Mouse (Mus musculus) CH12.LX (cell line): ENCODE data around the gene Dync2li1. TPM values are rescaled to one million over a fixed set of nuclear protein-coding genes. Genes with fewer than 3 reads are reported as not detected.

ENCODE experiments used
- DNase-seq: peaks from one replicate; pipeline ENCODE4 v3.0.0-alpha.2; 2013; ENCODE audit errors: extremely low read depth
- H3K27ac ChIP-seq: 2 replicates; pipeline ENCODE4 v1.5.1; 2012; ENCODE audit warnings: low read depth, mild to moderate bottlenecking, control low read depth, moderate library complexity; ENCODE audit not compliant: insufficient read depth
- H3K27me3 ChIP-seq: replicated peaks from 2 replicates; pipeline ENCODE3; 2012; ENCODE audit warnings: inconsistent platforms
- H3K36me3 ChIP-seq, 2 experiments: replicated peaks in 1 of 2; 2 replicates each; pipeline versions ENCODE3 to v1.6.1; 2012; ENCODE audit warnings: inconsistent platforms in 1 of 2, low read length in 1 of 2, mild to moderate bottlenecking in 1 of 2, mixed read lengths in 1 of 2, moderate library complexity in 1 of 2; ENCODE audit not compliant: control insufficient read depth in 1 of 2, insufficient read depth in 1 of 2
- H3K4me1 ChIP-seq, 2 experiments: 2 replicates each; pipeline ENCODE4 v1.6.1; 2012; ENCODE audit warnings: inconsistent platforms in 1 of 2, moderate library complexity in 1 of 2; ENCODE audit not compliant: insufficient read depth in 2 of 2, control insufficient read depth in 1 of 2
- H3K4me2 ChIP-seq: 2 replicates; pipeline ENCODE4 v1.6.1; 2012; ENCODE audit warnings: low read depth, mild to moderate bottlenecking, control low read depth; ENCODE audit not compliant: poor library complexity, insufficient read depth, severe bottlenecking
- H3K4me3 ChIP-seq, 3 experiments: fragments of 150-350 bp in 1 of 3; sonication (generic) in 1 of 3; replicated peaks in 1 of 3; 2 replicates each; pipeline versions ENCODE3 to v1.5.1; 2011 to 2012; ENCODE audit warnings: low read depth in 2 of 3, low read length in 2 of 3, mild to moderate bottlenecking in 2 of 3, moderate library complexity in 2 of 3, control low read depth in 1 of 3, improper control_type of control experiment in 1 of 3, inconsistent platforms in 1 of 3, mixed read lengths in 1 of 3; ENCODE audit not compliant: poor library complexity in 1 of 3
- H3K79me2 ChIP-seq: replicated peaks from 2 replicates; pipeline ENCODE4 v1.6.1; 2012; ENCODE audit warnings: mild to moderate bottlenecking, moderate library complexity; ENCODE audit not compliant: control insufficient read depth, poor library complexity, insufficient read depth, severe bottlenecking; ENCODE audit errors: extremely low read depth
- H3K9ac ChIP-seq: 2 replicates; pipeline ENCODE4 v1.6.1; 2012; ENCODE audit warnings: low read depth, mild to moderate bottlenecking, control low read depth, moderate library complexity; ENCODE audit not compliant: insufficient read depth
- H3K9me3 ChIP-seq: replicated peaks from 2 replicates; pipeline ENCODE3; 2012; ENCODE audit warnings: low read length, inconsistent platforms, mixed read lengths
- BHLHE40 ChIP-seq: IDR thresholded peaks from 2 replicates; pipeline ENCODE4 v1.6.1; 2011; ENCODE audit warnings: mild to moderate bottlenecking, low read depth, low read length, improper control_type of control experiment
- CHD1 ChIP-seq: IDR thresholded peaks from 2 replicates; pipeline ENCODE4 v1.6.1; 2012; ENCODE audit warnings: low read depth, low read length, improper control_type of control experiment, inconsistent platforms
- CHD2 ChIP-seq: IDR thresholded peaks from 2 replicates; pipeline ENCODE4 v1.6.1; 2011; ENCODE audit warnings: low read length, improper control_type of control experiment
- CTCF ChIP-seq, 2 experiments: IDR thresholded peaks in 1 of 2; conservative IDR thresholded peaks in 1 of 2; 2 replicates each; pipeline ENCODE4 v1.5.1; 2011 to 2012; ENCODE audit warnings: low read depth in 2 of 2, low read length in 2 of 2, improper control_type of control experiment in 1 of 2, inconsistent platforms in 1 of 2, mild to moderate bottlenecking in 1 of 2, moderate library complexity in 1 of 2
- EP300 ChIP-seq: IDR thresholded peaks from 2 replicates; pipeline ENCODE4 v1.6.1; 2011; ENCODE audit warnings: low read length, improper control_type of control experiment
- ETS1 ChIP-seq: conservative IDR thresholded peaks from 2 replicates; pipeline ENCODE4 v1.6.1; 2012; ENCODE audit warnings: low read depth, mild to moderate bottlenecking, inconsistent platforms, low read length, improper control_type of control experiment, moderate library complexity
- IRF4 ChIP-seq: IDR thresholded peaks from 2 replicates; pipeline ENCODE4 v1.6.1; 2014; ENCODE audit warnings: low read depth, mild to moderate bottlenecking, inconsistent platforms, low read length, improper control_type of control experiment
- JUND ChIP-seq: conservative IDR thresholded peaks from 2 replicates; pipeline ENCODE4 v1.6.1; 2011; ENCODE audit warnings: low read depth, low read length, improper control_type of control experiment
- MAFK ChIP-seq: IDR thresholded peaks from 2 replicates; pipeline ENCODE4 v1.6.1; 2011; ENCODE audit warnings: low read length, improper control_type of control experiment; ENCODE audit not compliant: insufficient replicate concordance
- MAX ChIP-seq: IDR thresholded peaks from 2 replicates; pipeline ENCODE4 v1.6.1; 2011; ENCODE audit warnings: low read length, improper control_type of control experiment
- MXI1 ChIP-seq: IDR thresholded peaks from 2 replicates; pipeline ENCODE4 v1.6.1; 2011; ENCODE audit warnings: mild to moderate bottlenecking, low read depth, low read length, improper control_type of control experiment
- MYC ChIP-seq: IDR thresholded peaks from 2 replicates; pipeline ENCODE4 v1.6.1; 2011; ENCODE audit warnings: low read depth, mild to moderate bottlenecking, improper control_type of control experiment, low read length
- NELFE ChIP-seq: IDR thresholded peaks from 2 replicates; pipeline ENCODE4 v1.6.1; 2011; ENCODE audit warnings: low read depth, low read length, improper control_type of control experiment
- RAD21 ChIP-seq: IDR thresholded peaks from 2 replicates; pipeline ENCODE4 v1.6.1; 2011; ENCODE audit warnings: low read depth, mild to moderate bottlenecking, low read length, improper control_type of control experiment, moderate library complexity
- SIN3A ChIP-seq: IDR thresholded peaks from 2 replicates; pipeline ENCODE4 v1.6.1; 2012; ENCODE audit warnings: low read length, improper control_type of control experiment, inconsistent platforms
- SMC3 ChIP-seq: IDR thresholded peaks from 2 replicates; pipeline ENCODE4 v1.6.1; 2011; ENCODE audit warnings: low read depth, low read length, improper control_type of control experiment
- TBP ChIP-seq: conservative IDR thresholded peaks from 2 replicates; pipeline ENCODE4 v1.6.1; 2011; ENCODE audit warnings: low read depth, low read length, improper control_type of control experiment
- TCF12 ChIP-seq: IDR thresholded peaks from 2 replicates; pipeline ENCODE4 v1.6.1; 2014; ENCODE audit warnings: low read depth, mild to moderate bottlenecking, inconsistent platforms, low read length, improper control_type of control experiment
- UBTF ChIP-seq: IDR thresholded peaks from 2 replicates; pipeline ENCODE4 v1.6.1; 2012; ENCODE audit warnings: low read depth, mild to moderate bottlenecking, inconsistent platforms, low read length, improper control_type of control experiment, moderate library complexity
- USF1 ChIP-seq: IDR thresholded peaks from 2 replicates; pipeline ENCODE4 v1.6.1; 2014; ENCODE audit warnings: low read depth, mild to moderate bottlenecking, inconsistent platforms, low read length, improper control_type of control experiment
- USF2 ChIP-seq: conservative IDR thresholded peaks from 2 replicates; pipeline ENCODE4 v1.6.1; 2011; ENCODE audit warnings: low read depth, low read length, improper control_type of control experiment
- ZMIZ1 ChIP-seq: IDR thresholded peaks from 2 replicates; pipeline ENCODE4 v1.6.1; 2012; ENCODE audit warnings: low read depth, mild to moderate bottlenecking, inconsistent platforms, low read length, improper control_type of control experiment
- ZNF384 ChIP-seq: IDR thresholded peaks from 2 replicates; pipeline ENCODE4 v1.6.1; 2012; ENCODE audit warnings: low read depth, low read length, improper control_type of control experiment, inconsistent platforms
- dilution Hi-C: fragments of 300-500 bp; cut with MboI; formaldehyde crosslinking; loops from 2 replicates; pipeline ENCODE4 v1.14.3; 2020; ENCODE audit warnings: low sequenced_read_pairs; ENCODE audit not compliant: extremely low pct_unique_long_range_greater_than_20kb, extremely low pct_ligation_motif_present
- in situ Hi-C: fragments of 300-500 bp; cut with MboI; formaldehyde crosslinking; loops from 3 replicates; pipeline ENCODE4 v1.14.3; 2019; ENCODE audit warnings: low sequenced_read_pairs, low pct_ligation_motif_present, low pct_unique_long_range_greater_than_20kb, mixed read lengths
- polyA plus RNA-seq: library from polyadenylated mRNA; unstranded; fragments of >175 nt; gene quantifications from 2 replicates; pipeline ENCODE4 v1.2.1, GENCODE M21; 2012; ENCODE audit warnings: low read depth; ENCODE audit not compliant: insufficient read length
- total RNA-seq, 2 experiments: library from RNA; depleted of rRNA; stranded (reverse); fragments of 300-350 nt in 1 of 2; fragments of >200 nt in 1 of 2; gene quantifications; 2 replicates each; pipeline ENCODE4 v1.2.3; 2012 to 2014

Dync2li1 gene
- total and polyA plus RNA-seq, 3 experiments = 7.6 to 12.3 (median 11.7) TPM

DNA sequence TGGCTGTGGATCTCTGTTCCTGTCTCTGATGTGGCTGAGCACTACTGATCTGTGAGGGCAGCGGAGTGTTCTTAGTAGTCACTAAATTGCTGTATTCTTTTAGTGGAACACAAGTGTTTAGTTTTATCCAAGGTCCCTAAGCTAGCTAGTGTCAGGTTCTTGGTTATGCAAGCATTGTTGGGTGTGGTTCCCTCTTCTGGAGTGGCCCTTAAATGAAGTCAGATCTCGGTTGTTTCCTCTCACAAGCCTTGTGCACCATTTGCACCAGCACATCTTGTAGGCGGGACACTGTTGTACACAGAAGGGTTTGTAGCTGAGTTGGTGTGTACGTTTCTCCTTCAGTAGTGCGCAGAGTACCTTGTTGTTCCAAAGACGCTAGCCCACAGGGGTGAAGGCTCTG, 11.7 kb downstream of the Dync2li1 start:
- no peaks in the 10 kb centered on the region for H3K79me2 ChIP-seq
- peaks cover 8 to 21% of the 10 kb centered on the region in 2 experiments for H3K4me1 ChIP-seq
- H3K27me3 ChIP-seq = no peaks in the 10 kb centered on the region
- H3K36me3 ChIP-seq = peaks cover 0 to 27% of the 10 kb centered on the region in 2 experiments
- no peak overlapping the region for H3K9ac ChIP-seq
- H3K4me3 ChIP-seq = no peak overlapping the region
- H3K9me3 ChIP-seq = no peaks in the 10 kb centered on the region
- in situ Hi-C loops = no loop called here
- DNase-seq = no peak
- dilution Hi-C loops = no loop called here
- TF ChIP-seq ZMIZ1 = no peak
- no peak for TF ChIP-seq SIN3A
- TF ChIP-seq UBTF = no peak
- no peak for TF ChIP-seq JUND
- TF ChIP-seq MXI1 = no peak
- TF ChIP-seq TBP = no peak
- no peak for TF ChIP-seq MYC
- H3K27ac ChIP-seq = no peak overlapping the region
- H3K4me2 ChIP-seq = no peak overlapping the region

DNA sequence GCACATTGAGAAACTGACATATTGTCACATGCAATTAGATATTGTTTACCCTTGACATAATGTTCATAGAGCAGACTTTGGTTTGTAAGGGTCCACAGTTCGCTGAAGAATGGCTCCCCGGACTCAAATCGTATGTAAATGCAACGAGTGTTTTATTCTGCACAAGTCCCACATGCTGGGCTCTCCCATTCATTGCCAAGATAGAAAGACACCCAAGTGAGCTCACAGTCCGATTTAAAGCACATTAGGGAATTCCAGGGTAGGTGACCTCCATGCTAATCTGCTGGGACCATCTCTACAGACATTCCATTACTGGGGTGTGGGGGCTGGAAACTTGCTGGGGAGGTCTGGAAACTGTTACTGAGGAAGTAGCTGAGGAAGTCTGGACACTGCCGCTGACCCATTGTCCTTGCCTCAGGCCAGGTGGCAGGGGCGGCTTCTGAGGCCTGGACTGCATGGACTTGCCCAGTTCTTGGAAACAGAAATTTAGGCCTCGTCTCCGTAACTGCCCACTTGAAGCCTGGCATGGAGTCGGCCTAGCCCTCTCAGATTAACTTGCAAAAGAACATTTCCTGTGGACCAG, 13.6 kb downstream of the Dync2li1 start:
- dilution Hi-C loops = no loop called here
- Histone ChIP-seq H3K79me2 (no peaks in the 10 kb centered on the region), H3K4me3 (no peak overlapping the region), H3K27me3 (no peaks in the 10 kb centered on the region), H3K9ac (no peak overlapping the region), H3K4me2 (no peak overlapping the region), H3K36me3 (peaks cover 0 to 24% of the 10 kb centered on the region in 2 experiments), H3K9me3 (no peaks in the 10 kb centered on the region), H3K4me1 (peaks cover 3 to 9% of the 10 kb centered on the region in 2 experiments), H3K27ac (no peak overlapping the region)
- TF ChIP-seq UBTF = no peak
- no peak for TF ChIP-seq MAX
- no peak for TF ChIP-seq MYC
- no peak for TF ChIP-seq EP300
- TF ChIP-seq NELFE = no peak
- TF ChIP-seq CHD2 = no peak
- no peak for TF ChIP-seq IRF4
- TF ChIP-seq SMC3 = no peak
- no peak for TF ChIP-seq ETS1
- TF ChIP-seq ZNF384 = no peak
- no peak for TF ChIP-seq RAD21
- TF ChIP-seq TCF12 = no peak
- no peak for TF ChIP-seq USF2
- no peak for TF ChIP-seq JUND
- TF ChIP-seq BHLHE40 = no peak
- no peak for TF ChIP-seq USF1
- no peak for TF ChIP-seq MAFK
- no peak for TF ChIP-seq CHD1
- TF ChIP-seq CTCF (conservative IDR thresholded peaks at IDR 0.05 in 1 of 2, IDR thresholded peaks at IDR 0.05 in 1 of 2; ENCODE audit: low read depth in 2 of 2, low read length in 2 of 2) = no peak
- no peak for DNase-seq
- in situ Hi-C loops = no loop called here
